Mouse (Mus musculus) small intestine, adult 2 months (tissue): Measurements from ENCODE around the gene Tssk2. TPM values are rescaled to one million over a fixed set of nuclear protein-coding genes. Genes with fewer than 3 reads are reported as not detected.

Experiments used
- H3K27ac ChIP-seq: fragments of 200-500 bp; 2 replicates; pipeline ENCODE4 v1.5.1; 2012; ENCODE audit warnings: low read depth, low read length, control low read depth, inconsistent platforms; ENCODE audit not compliant: insufficient read depth
- H3K27me3 ChIP-seq: fragments of 200-500 bp; 2 replicates; pipeline ENCODE4 v1.6.1; 2012; ENCODE audit warnings: mild to moderate bottlenecking, moderate library complexity, low read length, inconsistent platforms; ENCODE audit not compliant: control insufficient read depth, insufficient read depth
- H3K36me3 ChIP-seq: fragments of 200-500 bp; 2 replicates; pipeline ENCODE4 v1.6.1; 2012; ENCODE audit warnings: mild to moderate bottlenecking, low read length, control low read depth, inconsistent platforms; ENCODE audit not compliant: control insufficient read depth, insufficient read depth
- H3K4me1 ChIP-seq: fragments of 200-500 bp; 2 replicates; pipeline ENCODE4 v1.6.1; 2012; ENCODE audit warnings: low read length, inconsistent platforms, mixed read lengths; ENCODE audit not compliant: control insufficient read depth, insufficient read depth, insufficient read length
- H3K4me3 ChIP-seq: fragments of 200-500 bp; 2 replicates; pipeline ENCODE4 v1.5.1; 2012; ENCODE audit warnings: low read depth, mild to moderate bottlenecking, control low read depth, inconsistent platforms, low read length, moderate library complexity
- CTCF ChIP-seq: fragments of 200-500 bp; IDR thresholded peaks from 2 replicates; pipeline ENCODE4 v1.5.1; 2012; ENCODE audit warnings: low read depth, mild to moderate bottlenecking, control low read depth, inconsistent platforms, low read length, moderate library complexity, mixed read lengths; ENCODE audit not compliant: insufficient replicate concordance, insufficient read length; ENCODE audit errors: extremely low read depth
- POLR2A ChIP-seq: fragments of 200-500 bp; IDR thresholded peaks from 2 replicates; pipeline ENCODE4 v1.6.1; 2012; ENCODE audit warnings: low read depth, mild to moderate bottlenecking, control low read depth, inconsistent platforms, low read length, moderate library complexity
- WGBS: fragments of 180-500 bp; shearing (Covaris S2); methylation state at CpG from one replicate; pipeline ENCODE4 v1.1.7; 2018; 5-methylcytosine and 5-hydroxymethylcytosine counted together
- polyA plus RNA-seq: library from polyadenylated mRNA; depleted of rRNA; stranded (reverse); fragments of >200 nt; gene quantifications from 2 replicates; pipeline ENCODE4 v1.2.3, GENCODE M21; 2012

Gene Tssk2
- polyA plus RNA-seq, 1 experiment = not detected

- TF ChIP-seq CTCF (no peak), POLR2A (no peak)
- no peak overlapping the region for H3K27ac ChIP-seq
- H3K4me3 ChIP-seq = no peak overlapping the region
- no peaks in the 10 kb centered on the region for H3K27me3 ChIP-seq
- peaks cover 5% of the 10 kb centered on the region; the same call in 1 of the 2 replicates for H3K36me3 ChIP-seq
- peaks cover 18% of the 10 kb centered on the region for H3K4me1 ChIP-seq
- WGBS = 23% methylated on average over 2 of the region's 2 CpGs
Measured at GRCm38 (mm10) chr16:17865293-17865692, 33.1 kb upstream of the Tssk2 start.

- Histone ChIP-seq H3K36me3 (peaks cover 5% of the 10 kb centered on the region; the same call in 1 of the 2 replicates), H3K27ac (no peak overlapping the region), H3K4me1 (peaks cover 19% of the 10 kb centered on the region), H3K27me3 (no peaks in the 10 kb centered on the region), H3K4me3 (no peak overlapping the region)
- no peak for TF ChIP-seq CTCF
- TF ChIP-seq POLR2A = no peak
- WGBS = 24% methylated on average over 6 of the region's 6 CpGs
Measured at GRCm38 (mm10) chr16:17865770-17866169, 32.7 kb upstream of the Tssk2 start.

- 39% methylated on average over 5 of the region's 5 CpGs for WGBS
- H3K27me3 ChIP-seq = no peaks in the 10 kb centered on the region
- H3K36me3 ChIP-seq = peaks cover 4% of the 10 kb centered on the region; the same call in 1 of the 2 replicates
- H3K4me1 ChIP-seq = peaks cover 33% of the 10 kb centered on the region
- H3K4me3 ChIP-seq = no peak overlapping the region
- no peak overlapping the region for H3K27ac ChIP-seq
- TF ChIP-seq POLR2A (no peak), CTCF (no peak)
Measured at GRCm38 (mm10) chr16:17871248-17871647, 27.2 kb upstream of the Tssk2 start.

GRCm38 (mm10) chr16:17872995-17873394, 25.4 kb upstream of the Tssk2 start:
- WGBS = 88% methylated on average over 4 of the region's 4 CpGs
- no peak overlapping the region for H3K27ac ChIP-seq
- TF ChIP-seq CTCF = no peak
- TF ChIP-seq POLR2A = no peak
- H3K27me3 ChIP-seq = no peaks in the 10 kb centered on the region
- peaks cover 31% of the 10 kb centered on the region for H3K4me1 ChIP-seq
- H3K4me3 ChIP-seq = no peak overlapping the region
- H3K36me3 ChIP-seq = peaks cover 1% of the 10 kb centered on the region; the same call in 1 of the 2 replicates

- H3K27me3 ChIP-seq = no peaks in the 10 kb centered on the region
- no peak for TF ChIP-seq CTCF
- TF ChIP-seq POLR2A = no peak
- 44% methylated on average over 4 of the region's 4 CpGs for WGBS
Measured at GRCm38 (mm10) chr16:17875174-17875573, 23.3 kb upstream of the Tssk2 start.

GRCm38 (mm10) chr16:17876096-17876495, 22.3 kb upstream of the Tssk2 start:
- H3K36me3 ChIP-seq = peaks cover 1% of the 10 kb centered on the region; the same call in 1 of the 2 replicates
- no peak overlapping the region for H3K27ac ChIP-seq
- WGBS = 91% methylated on average over 1 of the region's 1 CpGs
- TF ChIP-seq POLR2A (no peak), CTCF (no peak)
- no peak overlapping the region for H3K4me3 ChIP-seq
- peaks cover 18% of the 10 kb centered on the region for H3K4me1 ChIP-seq
- H3K27me3 ChIP-seq = no peaks in the 10 kb centered on the region

More at GRCm38 (mm10) chr16:17875174-17875573, 23.3 kb upstream of the Tssk2 start:
- Histone ChIP-seq H3K36me3 (peaks cover 1% of the 10 kb centered on the region; the same call in 1 of the 2 replicates), H3K4me3 (no peak overlapping the region), H3K27ac (no peak overlapping the region), H3K4me1 (peaks cover 22% of the 10 kb centered on the region)

- Histone ChIP-seq H3K4me1 (peaks cover 5% of the 10 kb centered on the region; the same call in 1 of the 2 replicates), H3K27ac (no peak overlapping the region), H3K4me3 (no peak overlapping the region), H3K36me3 (peaks cover 2% of the 10 kb centered on the region; the same call in 1 of the 2 replicates), H3K27me3 (no peaks in the 10 kb centered on the region)
- WGBS = 91% methylated on average over 4 of the region's 4 CpGs
- TF ChIP-seq POLR2A = no peak
- TF ChIP-seq CTCF = no peak
Measured at GRCm38 (mm10) chr16:17879571-17879970, 18.9 kb upstream of the Tssk2 start.
